Mouse (Mus musculus) gonadal fat pad, adult 2 months (tissue): ENCODE measurements at regions not wholly inside any gene's neighbourhood (a gene's known extent, or its start where the extent isn't known, plus 50 kb on each side); places are given as distances from the start of the nearest gene placed in this dataset.
A peak's percentile ranks its signal among the peaks of the same experiment; 100 is the strongest.

Experiments used
- DNase-seq: peaks from one replicate; pipeline ENCODE4 v3.0.0-alpha.2; 2012; ENCODE audit warnings: low read depth

GRCm38 (mm10) chr10:41018888-41019287 is 53.2 kb downstream of the Gpr6 start:
- no peak for DNase-seq

GRCm38 (mm10) chr10:41016547-41016946 is 55.5 kb downstream of the Gpr6 start:
- no peak for DNase-seq

GRCm38 (mm10) chr10:41015654-41016053 is 56.4 kb downstream of the Gpr6 start:
- no peak for DNase-seq

GRCm38 (mm10) chr10:41010585-41010984 is 61.5 kb downstream of the Gpr6 start:
- no peak for DNase-seq

GRCm38 (mm10) chr10:41007866-41008265 is 64.2 kb downstream of the Gpr6 start:
- no peak for DNase-seq

GRCm38 (mm10) chr10:41006634-41007033 is 65.5 kb downstream of the Gpr6 start:
- DNase-seq = no peak

- no peak for DNase-seq
Measured at GRCm38 (mm10) chr10:41005776-41006175, 66.3 kb downstream of the Gpr6 start.

GRCm38 (mm10) chr10:41004753-41005152 is 67.3 kb downstream of the Gpr6 start:
- DNase-seq = no peak

GRCm38 (mm10) chr10:41004044-41004689 is 67.9 kb downstream of the Gpr6 start:
- DNase-seq = peak; percentile 19

GRCm38 (mm10) chr10:41003197-41003596 is 68.9 kb downstream of the Gpr6 start:
- DNase-seq = no peak

- no peak for DNase-seq
Measured at GRCm38 (mm10) chr10:41000965-41001364, 71.1 kb downstream of the Gpr6 start.

- no peak for DNase-seq
Measured at GRCm38 (mm10) chr10:40999486-40999885, 72.6 kb downstream of the Gpr6 start.

GRCm38 (mm10) chr10:40998799-40999198 is 73.3 kb downstream of the Gpr6 start:
- DNase-seq = no peak

- no peak for DNase-seq
Measured at GRCm38 (mm10) chr10:40998330-40998729, 73.8 kb downstream of the Gpr6 start.

- DNase-seq = no peak
Measured at GRCm38 (mm10) chr10:40997606-40998005, 74.5 kb downstream of the Gpr6 start.
